ENCODE assay signal across 9 mouse cellular contexts in genomic region chr1:20939046-20939445, GRCm38 (mm10). TPM values are rescaled to one million over a fixed set of nuclear protein-coding genes. Genes with fewer than 3 reads are reported as not detected.
A peak's percentile ranks its signal among the peaks of the same experiment; 100 is the strongest.
DNase-seq lines count a peak whose midpoint lies in the region; ATAC-seq and TF ChIP-seq lines count a peak whose summit lies in the region.
"Had no signal": no experiment of that assay in that cellular context is flagged by ENCODE, and none has a peak within 500 bp of the region (broad histone marks: within the 10 kb centered on the region; RNA-seq: fewer than 3 reads in every experiment).

No protein-coding gene starts in this region.

- ATAC-seq in hindbrain, embryonic 12.5 days (ENCODE audit: low FRiP score), result peak; percentile 64
- peak; percentile 85 for ATAC-seq in megakaryocyte progenitor cell, adult 5-6 weeks (replicated peaks; ENCODE audit: poor library complexity)

- TF ChIP-seq RAD21 in MEL (IDR thresholded peaks at IDR 0.05; ENCODE audit: low read depth, low read length), result peak; percentile 82

- no peak overlapping the region for H3K4me3 ChIP-seq in heart, adult 2 months
- no peak overlapping the region for H3K4me3 ChIP-seq in MEL (ENCODE audit: control insufficient read depth in 1 of 2, insufficient read depth in 1 of 2, low read depth in 2 of 2, low read length in 2 of 2)
- H3K4me3 ChIP-seq in hindbrain, embryonic 12.5 days, result no peak overlapping the region
- H3K4me3 ChIP-seq: liver, embryonic 13.5 days had no signal

- peak in 1 of 2 experiments; percentile 37 for DNase-seq in heart, adult 2 months
- DNase-seq in heart, adult 11 months, result no peak
- peak; percentile 73 for DNase-seq in MEL (ENCODE audit: low read depth, low spot score)
- peak; percentile 56 for DNase-seq in embryo, embryonic 9.5 days (ENCODE audit: extremely low spot score)
- DNase-seq in layer of hippocampus, adult 18-20 months (ENCODE audit: low spot score in 2 of 2), result peak; percentile 20 to 82
- peak; percentile 59 for DNase-seq in skeletal muscle tissue, adult 2 months (ENCODE audit: low read depth, low spot score)
- DNase-seq: liver, embryonic 13.5 days had no signal

- no peaks in the 10 kb centered on the region for H3K4me1 ChIP-seq in heart, adult 2 months (ENCODE audit: control insufficient read depth, insufficient read depth, low read length)
- H3K4me1 ChIP-seq in MEL (ENCODE audit: control insufficient read depth in 1 of 2, insufficient read depth in 2 of 2, low read length in 2 of 2), result peaks cover 0 to 6% of the 10 kb centered on the region in 2 experiments; a peak in 2 of 4 replicates
- no peaks in the 10 kb centered on the region for H3K4me1 ChIP-seq in hindbrain, embryonic 12.5 days
- H3K4me1 ChIP-seq: liver, embryonic 13.5 days had no signal

- H3K27me3 ChIP-seq in heart, adult 2 months (ENCODE audit: control insufficient read depth, insufficient read depth, low read length), result no peaks in the 10 kb centered on the region
- H3K27me3 ChIP-seq in MEL (ENCODE audit: control insufficient read depth in 1 of 2, insufficient read depth in 2 of 2, low read length in 2 of 2), result no peaks in the 10 kb centered on the region; a peak in 1 of 4 replicates
- H3K27me3 ChIP-seq in hindbrain, embryonic 12.5 days, result no peaks in the 10 kb centered on the region
- H3K27me3 ChIP-seq: liver, embryonic 13.5 days had no signal

- no peak overlapping the region for H3K27ac ChIP-seq in heart, adult 2 months
- H3K27ac ChIP-seq in MEL (ENCODE audit: control insufficient read depth, low read depth, low read length), result no peak overlapping the region
- no peak overlapping the region for H3K27ac ChIP-seq in hindbrain, embryonic 12.5 days
- H3K27ac ChIP-seq: liver, embryonic 13.5 days had no signal

- no peak overlapping the region for H3K4me2 ChIP-seq in hindbrain, embryonic 12.5 days (replicated peaks)
- H3K4me2 ChIP-seq: liver, embryonic 13.5 days had no signal

- TF ChIP-seq POLR2A in heart, adult 2 months (IDR thresholded peaks at IDR 0.05; ENCODE audit: insufficient read depth, low read depth, low read length), result no peak
- TF ChIP-seq POLR2A in MEL (IDR thresholded peaks at IDR 0.05; ENCODE audit: control insufficient read depth in 1 of 2, insufficient read depth in 1 of 2, low read depth in 1 of 2, low read length in 2 of 2, poor library complexity in 1 of 2), result no peak

- 15% methylated on average over 3 of the region's 3 CpGs for WGBS in heart, adult 2 months
- WGBS in hindbrain, embryonic 12.5 days, result 31% methylated on average over 3 of the region's 3 CpGs

- TF ChIP-seq EP300 in heart, adult 2 months (IDR thresholded peaks at IDR 0.05; ENCODE audit: insufficient read depth, low read depth, low read length), result no peak
- TF ChIP-seq EP300 in MEL (IDR thresholded peaks at IDR 0.05; ENCODE audit: low read depth in 1 of 2, low read length in 2 of 2), result no peak

- intact Hi-C loops in heart, adult 2 months (cut with DNase I), result loop anchor here (1.0 to 10.0 kb wide), 3 partner anchors 162 to 406 kb away; partner anchors contain the start of gene Khdc1a

- no peaks in the 10 kb centered on the region for H3K9me3 ChIP-seq in MEL (replicated peaks; ENCODE audit: insufficient read depth, low read length)
- no peaks in the 10 kb centered on the region; the same call in 1 of the 2 replicates for H3K9me3 ChIP-seq in hindbrain, embryonic 12.5 days (replicated peaks)
- H3K9me3 ChIP-seq: liver, embryonic 13.5 days had no signal

- H3K36me3 ChIP-seq in heart, adult 2 months (ENCODE audit: control insufficient read depth, insufficient read depth, low read length), result no peaks in the 10 kb centered on the region; the same call in 1 of the 2 replicates
- peaks cover 0 to 2% of the 10 kb centered on the region in 2 experiments; a peak in 1 of 4 replicates for H3K36me3 ChIP-seq in MEL (ENCODE audit: control insufficient read depth in 1 of 2, insufficient read depth in 2 of 2, low read length in 2 of 2)
- peaks cover 23% of the 10 kb centered on the region for H3K36me3 ChIP-seq in hindbrain, embryonic 12.5 days
- H3K36me3 ChIP-seq: liver, embryonic 13.5 days had no signal

- no peak overlapping the region for H3K9ac ChIP-seq in heart, adult 2 months (ENCODE audit: low read depth, low read length)
- no peak overlapping the region for H3K9ac ChIP-seq in MEL (ENCODE audit: control insufficient read depth, low read depth, low read length, poor library complexity, severe bottlenecking)
- no peak overlapping the region for H3K9ac ChIP-seq in hindbrain, embryonic 12.5 days
- H3K9ac ChIP-seq: liver, embryonic 13.5 days had no signal

- peak; percentile 99 for TF ChIP-seq CTCF in heart, adult 2 months (IDR thresholded peaks at IDR 0.05)
- TF ChIP-seq CTCF in MEL (IDR thresholded peaks at IDR 0.05 in 2 of 3, conservative IDR thresholded peaks at IDR 0.05 in 1 of 3; ENCODE audit: control insufficient read depth in 1 of 3, insufficient read depth in 1 of 3, low read depth in 2 of 3, low read length in 3 of 3, poor library complexity in 1 of 3, severe bottlenecking in 1 of 3), result peak; percentile 58 to 82 (median 78)

- no peaks in the 10 kb centered on the region for H3K79me2 ChIP-seq in heart, adult 2 months (replicated peaks; ENCODE audit: control insufficient read depth, insufficient read depth, low read length)
- no peaks in the 10 kb centered on the region for H3K79me2 ChIP-seq in MEL (ENCODE audit: control insufficient read depth, insufficient read depth, low read length, poor library complexity)

TF ChIP-seq in MEL, 35 proteins besides CTCF, POLR2A, EP300 and RAD21:
- TF ChIP-seq SMC3 (IDR thresholded peaks at IDR 0.05; ENCODE audit: low read depth, low read length) (peak; percentile 91), JUND (IDR thresholded peaks at IDR 0.05; ENCODE audit: low read depth, low read length) (no peak), MAZ (IDR thresholded peaks at IDR 0.05; ENCODE audit: low read depth, low read length) (no peak), ZC3H11A (IDR thresholded peaks at IDR 0.05; ENCODE audit: low read depth, low read length) (peak; percentile 88), MYB (IDR thresholded peaks at IDR 0.05; ENCODE audit: low read depth, low read length) (no peak), ZNF384 (IDR thresholded peaks at IDR 0.05; ENCODE audit: low read depth, low read length) (peak; percentile 54; the same call in 1 of the 2 replicates)

RNA-seq across cellular contexts. Expression of gene Efhc1, which starts 12.4 kb away (rescaled TPM):
- total RNA-seq in heart, adult 2 months (2021), result under 1 TPM; 0.41 to 0.63 TPM
- polyA plus RNA-seq in heart, adult 2 months (2012; rRNA removed), result 1.2 and 1.8 TPM in 2 replicates
- total RNA-seq in MEL (2012; rRNA removed), result not detected in 2 replicates
- polyA plus RNA-seq in MEL (2012; ENCODE audit: insufficient read depth in 1 of 2, insufficient read length in 2 of 2, low read depth in 1 of 2, low replicate concordance in 2 of 2, missing spikeins in 1 of 2), result not detected
- 4.4 and 4.5 TPM in 2 replicates for polyA plus RNA-seq in hindbrain, embryonic 12.5 days (2016; fragmentation: Nextera tagmentation; extraction: Ambion mirVana)
- 1 to 10 TPM; 1.2 to 1.8 TPM for total RNA-seq in layer of hippocampus, adult 18-20 months (2021)
- 0.07 and 1.5 TPM in 2 replicates for total RNA-seq in megakaryocyte progenitor cell, adult 5-6 weeks (2015)
- total RNA-seq in megakaryocyte progenitor cell, adult 5-6 weeks (2017), result 0.20 and 0.21 TPM in 2 replicates

RNA-seq across cellular contexts. Expression of gene Paqr8, which starts 48.6 kb away (rescaled TPM):
- total RNA-seq in heart, adult 2 months (2021), result 1 to 10 TPM; 1.2 to 2.2 TPM
- 2.0 and 3.2 TPM in 2 replicates for polyA plus RNA-seq in heart, adult 2 months (2012; rRNA removed)
- 0.46 and 0.69 TPM in 2 replicates for total RNA-seq in MEL (2012; rRNA removed)
- polyA plus RNA-seq in MEL (2012; ENCODE audit: insufficient read depth in 1 of 2, insufficient read length in 2 of 2, low read depth in 1 of 2, low replicate concordance in 2 of 2, missing spikeins in 1 of 2), result 1 to 10 TPM in 1 of 2 experiments, not detected in 1; 1.8 TPM
- polyA plus RNA-seq in hindbrain, embryonic 12.5 days (2016; fragmentation: Nextera tagmentation; extraction: Ambion mirVana), result 15.6 and 16.4 TPM in 2 replicates
- 100 to 1,000 TPM; 151 to 161 TPM for total RNA-seq in layer of hippocampus, adult 18-20 months (2021)
- 1.6 and 3.9 TPM in 2 replicates for total RNA-seq in megakaryocyte progenitor cell, adult 5-6 weeks (2015)
- 2.4 and 3.5 TPM in 2 replicates for total RNA-seq in megakaryocyte progenitor cell, adult 5-6 weeks (2017)

Comparison
In these comparisons a context has a peak if more than half of its experiments do, and no peak if none do; other contexts are left out.
1. RNA of gene Paqr8, which starts 48.6 kb away (total RNA-seq): 151 to 161 TPM in layer of hippocampus, adult 18-20 months; 1.6 to 3.9 TPM in megakaryocyte progenitor cell, adult 5-6 weeks, 1.2 to 2.2 TPM in heart, adult 2 months and 0.46 to 0.69 TPM in MEL; every median in the first group is over 10 times any median in the second.